Mouse (Mus musculus) liver, embryonic 11.5 days (tissue): ENCODE data around the gene Borcs6. TPM values are rescaled to one million over a fixed set of nuclear protein-coding genes. Genes with fewer than 3 reads are reported as not detected.

ENCODE experiments used
- ATAC-seq: fragments of 200-750 bp; cut with Nextera tagmentation; replicated peaks from 2 replicates; pipeline ENCODE4 v1.8.0; 2017; ENCODE audit warnings: moderate number of reproducible peaks, mild to moderate bottlenecking, moderate TSS enrichment, moderate library complexity; ENCODE audit not compliant: low FRiP score
- DNase-seq: peaks from one replicate; pipeline ENCODE4 v3.0.0-alpha.2; 2017; ENCODE audit warnings: low spot score
- H3K27ac ChIP-seq: fragments of 300-500 bp; sonication (generic); 2 replicates; pipeline ENCODE4 v1.5.1; 2014; ENCODE audit warnings: mild to moderate bottlenecking, low read depth, low read length, control low read depth
- H3K27me3 ChIP-seq: fragments of 300-500 bp; sonication (generic); replicated peaks from 2 replicates; pipeline ENCODE4 v1.6.1; 2014; ENCODE audit warnings: low read length, mixed read lengths; ENCODE audit not compliant: control insufficient read depth, insufficient read depth
- H3K36me3 ChIP-seq: fragments of 300-500 bp; sonication (generic); 2 replicates; pipeline ENCODE4 v1.6.1; 2014; ENCODE audit warnings: mild to moderate bottlenecking, low read length, moderate library complexity, mixed read lengths; ENCODE audit not compliant: control insufficient read depth, insufficient read depth
- H3K4me1 ChIP-seq: fragments of 300-500 bp; sonication (generic); replicated peaks from 2 replicates; pipeline ENCODE4 v1.6.1; 2014; ENCODE audit warnings: low read length, mixed read lengths; ENCODE audit not compliant: control insufficient read depth, insufficient read depth
- H3K4me2 ChIP-seq: fragments of 300-500 bp; sonication (generic); 2 replicates; pipeline ENCODE4 v1.6.1; 2014; ENCODE audit warnings: mild to moderate bottlenecking, control low read depth, moderate library complexity
- H3K4me3 ChIP-seq: fragments of 300-500 bp; sonication (generic); 2 replicates; pipeline ENCODE4 v1.5.1; 2014; ENCODE audit warnings: low read depth, low read length, control low read depth
- H3K9ac ChIP-seq: fragments of 300-500 bp; sonication (generic); 2 replicates; pipeline ENCODE4 v1.6.1; 2014; ENCODE audit warnings: low read depth, low read length, control low read depth
- H3K9me3 ChIP-seq: fragments of 300-500 bp; sonication (generic); 2 replicates; pipeline ENCODE4 v1.6.1; 2016; ENCODE audit warnings: low read length, inconsistent platforms, mixed read lengths; ENCODE audit not compliant: control insufficient read depth
- WGBS: fragments of 180-500 bp; shearing (Covaris S2); extraction: QIAGEN DNeasy Blood & Tissue Kit; methylation state at CpG from one replicate; pipeline ENCODE4 v1.1.7; 2014; 5-methylcytosine and 5-hydroxymethylcytosine counted together
- polyA plus RNA-seq: library from polyadenylated mRNA; unstranded; fragments of >200 nt; fragmentation: Nextera tagmentation; extraction: Ambion mirVana; gene quantifications from 2 replicates; pipeline ENCODE4 v1.2.1, GENCODE M21; 2014

Borcs6 gene
- polyA plus RNA-seq, 1 experiment from 2014 or later = 6.6 TPM

- 89% methylated on average over 14 of the region's 14 CpGs for WGBS
- no peak overlapping the region for H3K9ac ChIP-seq
- H3K4me1 ChIP-seq = peaks cover 13% of the 10 kb centered on the region
- ATAC-seq (no peak), DNase-seq (no peak)
- no peak overlapping the region for H3K4me2 ChIP-seq
- no peaks in the 10 kb centered on the region for H3K27me3 ChIP-seq
- no peak overlapping the region for H3K4me3 ChIP-seq
- H3K27ac ChIP-seq = no peak overlapping the region
- no peaks in the 10 kb centered on the region for H3K9me3 ChIP-seq
- H3K36me3 ChIP-seq = peaks cover 39% of the 10 kb centered on the region
Observed at GRCm38 (mm10) chr11:69104487-69104886, 45.0 kb downstream of the Borcs6 start.

GRCm38 (mm10) chr11:69105227-69105626 is 45.7 kb downstream of the Borcs6 start:
- H3K4me2 ChIP-seq = no peak overlapping the region
- no peak overlapping the region for H3K27ac ChIP-seq
- peaks cover 39% of the 10 kb centered on the region for H3K36me3 ChIP-seq
- H3K4me1 ChIP-seq = peaks cover 13% of the 10 kb centered on the region
- no peak for ATAC-seq
- no peak overlapping the region for H3K9ac ChIP-seq
- H3K27me3 ChIP-seq = no peaks in the 10 kb centered on the region
- no peak overlapping the region for H3K4me3 ChIP-seq
- 87% methylated on average over 6 of the region's 6 CpGs for WGBS
- no peak for DNase-seq
- no peaks in the 10 kb centered on the region for H3K9me3 ChIP-seq

GRCm38 (mm10) chr11:69105796-69106195 is 46.3 kb downstream of the Borcs6 start:
- WGBS = 72% methylated on average over 2 of the region's 2 CpGs
- Histone ChIP-seq H3K4me2 (no peak overlapping the region), H3K27me3 (no peaks in the 10 kb centered on the region), H3K9me3 (no peaks in the 10 kb centered on the region), H3K4me1 (peaks cover 7% of the 10 kb centered on the region), H3K9ac (no peak overlapping the region), H3K36me3 (peaks cover 38% of the 10 kb centered on the region), H3K27ac (no peak overlapping the region), H3K4me3 (no peak overlapping the region)
- ATAC-seq (no peak), DNase-seq (no peak)

- H3K4me2 ChIP-seq = no peak overlapping the region
- DNase-seq (no peak), ATAC-seq (no peak)
- H3K9ac ChIP-seq = no peak overlapping the region
- H3K9me3 ChIP-seq = no peaks in the 10 kb centered on the region
- no peak overlapping the region for H3K27ac ChIP-seq
- H3K27me3 ChIP-seq = no peaks in the 10 kb centered on the region
- H3K36me3 ChIP-seq = peaks cover 33% of the 10 kb centered on the region
- H3K4me3 ChIP-seq = no peak overlapping the region
- 93% methylated on average over 11 of the region's 11 CpGs for WGBS
- H3K4me1 ChIP-seq = peaks cover 8% of the 10 kb centered on the region
Observed at GRCm38 (mm10) chr11:69106299-69106698, 46.8 kb downstream of the Borcs6 start.

GRCm38 (mm10) chr11:69106842-69107241 is 47.3 kb downstream of the Borcs6 start:
- H3K4me2 ChIP-seq = no peak overlapping the region
- DNase-seq = no peak
- 89% methylated on average over 11 of the region's 11 CpGs for WGBS
- H3K36me3 ChIP-seq = peaks cover 30% of the 10 kb centered on the region
- H3K4me1 ChIP-seq = peaks cover 13% of the 10 kb centered on the region
- H3K27me3 ChIP-seq = no peaks in the 10 kb centered on the region
- H3K27ac ChIP-seq = no peak overlapping the region
- H3K9me3 ChIP-seq = no peaks in the 10 kb centered on the region
- H3K4me3 ChIP-seq = 0 out of 2 replicates have a peak overlapping the region, but pooled peaks have one; percentile 2
- H3K9ac ChIP-seq = no peak overlapping the region
- no peak for ATAC-seq

- WGBS = 83% methylated on average over 11 of the region's 11 CpGs
Observed at GRCm38 (mm10) chr11:69107676-69108075, 48.2 kb downstream of the Borcs6 start.

GRCm38 (mm10) chr11:69108223-69108622 is 48.7 kb downstream of the Borcs6 start:
- Histone ChIP-seq H3K9ac (no peak overlapping the region), H3K27me3 (no peaks in the 10 kb centered on the region), H3K9me3 (no peaks in the 10 kb centered on the region), H3K27ac (no peak overlapping the region), H3K4me2 (no peak overlapping the region), H3K4me3 (no peak overlapping the region), H3K36me3 (peaks cover 30% of the 10 kb centered on the region), H3K4me1 (peaks cover 14% of the 10 kb centered on the region)
- no peak for DNase-seq
- ATAC-seq = no peak
- WGBS = 94% methylated on average over 9 of the region's 9 CpGs

More at GRCm38 (mm10) chr11:69107676-69108075, 48.2 kb downstream of the Borcs6 start:
- no peak for ATAC-seq
- Histone ChIP-seq H3K4me3 (0 out of 2 replicates have a peak overlapping the region, but pooled peaks have one; percentile 11), H3K9me3 (no peaks in the 10 kb centered on the region), H3K9ac (no peak overlapping the region), H3K27me3 (no peaks in the 10 kb centered on the region), H3K36me3 (peaks cover 30% of the 10 kb centered on the region), H3K27ac (no peak overlapping the region), H3K4me2 (no peak overlapping the region), H3K4me1 (peaks cover 14% of the 10 kb centered on the region)
- DNase-seq = no peak

GRCm38 (mm10) chr11:69109032-69109900 is 49.7 kb downstream of the Borcs6 start:
- H3K27ac ChIP-seq = no peak overlapping the region
- no peaks in the 10 kb centered on the region for H3K27me3 ChIP-seq
- H3K9ac ChIP-seq = no peak overlapping the region
- peak overlapping the region; percentile 61 for H3K4me3 ChIP-seq
- WGBS = 81% methylated on average over 13 of the region's 13 CpGs
- H3K9me3 ChIP-seq = no peaks in the 10 kb centered on the region
- no peak for ATAC-seq
- peaks cover 26% of the 10 kb centered on the region for H3K36me3 ChIP-seq
- peak overlapping the region; percentile 82 for H3K4me2 ChIP-seq
- DNase-seq = no peak
- H3K4me1 ChIP-seq = peaks cover 14% of the 10 kb centered on the region
